Mouse (Mus musculus) midbrain, embryonic 10.5 days (tissue): ENCODE data around the gene I830077J02Rik. TPM values are rescaled to one million over a fixed set of nuclear protein-coding genes. Genes with fewer than 3 reads are reported as not detected.

ENCODE experiments used
- DNase-seq: peaks from one replicate; pipeline ENCODE4 v3.0.0-alpha.2; 2017; ENCODE audit warnings: low spot score
- H3K27ac ChIP-seq: fragments of 300-500 bp; sonication (generic); replicated peaks from 2 replicates; pipeline ENCODE4 v1.5.1; 2016; ENCODE audit warnings: mild to moderate bottlenecking
- H3K27me3 ChIP-seq: fragments of 300-500 bp; sonication (generic); 2 replicates; pipeline ENCODE4 v1.6.1; 2016; ENCODE audit warnings: low read depth, mild to moderate bottlenecking; ENCODE audit not compliant: poor library complexity, severe bottlenecking
- H3K36me3 ChIP-seq: fragments of 300-500 bp; sonication (generic); 2 replicates; pipeline ENCODE4 v1.6.1; 2016; ENCODE audit warnings: mild to moderate bottlenecking, moderate library complexity
- H3K4me1 ChIP-seq: fragments of 300-500 bp; sonication (generic); 2 replicates; pipeline ENCODE4 v1.6.1; 2016
- H3K4me3 ChIP-seq: fragments of 300-500 bp; sonication (generic); 2 replicates; pipeline ENCODE4 v1.5.1; 2016; ENCODE audit warnings: mild to moderate bottlenecking, moderate library complexity
- H3K9me3 ChIP-seq: fragments of 300-500 bp; sonication (generic); replicated peaks from 2 replicates; pipeline ENCODE4 v1.6.1; 2016; ENCODE audit warnings: mild to moderate bottlenecking
- WGBS: fragments of 180-500 bp; shearing (Covaris S2); methylation state at CpG from one replicate; pipeline ENCODE4 v1.1.7; 2016; 5-methylcytosine and 5-hydroxymethylcytosine counted together
- polyA plus RNA-seq: library from polyadenylated mRNA; unstranded; fragments of >200 nt; fragmentation: Nextera tagmentation; extraction: Ambion mirVana; gene quantifications from 2 replicates; pipeline ENCODE4 v1.2.1, GENCODE M21; 2016

Gene I830077J02Rik
- polyA plus RNA-seq, 1 experiment from 2014 or later: 0.90 TPM

DNA sequence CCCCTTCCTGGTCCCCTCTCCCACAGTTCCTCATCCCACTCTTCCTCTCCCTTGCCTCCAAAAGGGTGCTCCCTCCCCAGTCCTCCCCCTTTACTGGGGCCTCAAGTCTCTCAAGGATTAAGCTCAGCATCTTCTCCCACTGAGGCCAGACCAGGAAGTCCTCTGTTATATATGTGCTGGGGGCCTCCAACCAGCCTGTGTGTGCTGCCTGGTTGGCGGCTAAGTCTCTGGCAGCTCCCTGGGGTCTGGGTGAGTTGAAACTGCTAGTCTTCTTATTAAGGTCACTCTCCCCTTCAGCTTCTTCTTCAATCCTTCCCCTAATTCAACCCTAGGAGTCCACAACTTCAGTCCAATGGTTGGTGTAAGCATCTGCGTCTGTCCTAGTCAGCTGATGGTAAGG lies 49.4 kb downstream of the I830077J02Rik start:
- H3K4me3 ChIP-seq: no peak overlapping the region

DNA sequence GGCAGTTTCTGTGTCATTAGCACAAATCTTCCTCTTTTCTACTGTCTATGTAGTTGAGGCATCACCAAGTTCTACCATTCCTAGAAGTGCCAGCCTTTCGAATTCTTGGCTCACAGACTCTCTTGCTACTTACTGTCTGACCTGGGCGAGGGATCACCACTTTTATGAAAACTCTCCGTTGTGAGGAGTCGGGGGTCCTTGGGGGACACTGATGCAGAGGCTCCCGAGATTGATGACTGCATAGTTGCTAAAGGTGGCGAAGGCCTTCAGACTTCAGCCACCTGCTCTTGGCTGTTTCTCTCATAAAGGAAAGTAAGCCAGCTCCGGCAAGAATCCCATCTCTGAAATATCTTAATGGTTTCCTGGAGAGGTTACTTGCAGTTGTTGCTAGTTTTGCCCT lies 50.4 kb downstream of the I830077J02Rik start:
- no peaks in the 10 kb centered on the region for H3K4me1 ChIP-seq
- WGBS: 89% methylated on average over 7 of the region's 7 CpGs
- no peaks in the 10 kb centered on the region for H3K27me3 ChIP-seq
- no peak for DNase-seq
- H3K27ac ChIP-seq: no peak overlapping the region
- H3K36me3 ChIP-seq: no peaks in the 10 kb centered on the region
- H3K4me3 ChIP-seq: no peak overlapping the region
- no peaks in the 10 kb centered on the region for H3K9me3 ChIP-seq

More for the DNA sequence above, 49.4 kb downstream of the I830077J02Rik start:
- no peak overlapping the region for H3K27ac ChIP-seq
- whole genome bisulfite sequencing: 87% methylated on average over 2 of the region's 2 CpGs
- no peaks in the 10 kb centered on the region for H3K9me3 ChIP-seq
- no peak for DNase-seq
- no peaks in the 10 kb centered on the region for H3K4me1 ChIP-seq
- no peaks in the 10 kb centered on the region for H3K36me3 ChIP-seq
- H3K27me3 ChIP-seq: no peaks in the 10 kb centered on the region

- H3K36me3 ChIP-seq: no peaks in the 10 kb centered on the region
- no peak overlapping the region for H3K27ac ChIP-seq
- no peaks in the 10 kb centered on the region for H3K4me1 ChIP-seq
- WGBS: 86% methylated on average over 3 of the region's 3 CpGs
- no peak for DNase-seq
- H3K9me3 ChIP-seq: no peaks in the 10 kb centered on the region
- no peaks in the 10 kb centered on the region for H3K27me3 ChIP-seq
- no peak overlapping the region for H3K4me3 ChIP-seq
Observed at GRCm38 (mm10) chr3:105880419-105880818, 52.0 kb downstream of the I830077J02Rik start.

DNA sequence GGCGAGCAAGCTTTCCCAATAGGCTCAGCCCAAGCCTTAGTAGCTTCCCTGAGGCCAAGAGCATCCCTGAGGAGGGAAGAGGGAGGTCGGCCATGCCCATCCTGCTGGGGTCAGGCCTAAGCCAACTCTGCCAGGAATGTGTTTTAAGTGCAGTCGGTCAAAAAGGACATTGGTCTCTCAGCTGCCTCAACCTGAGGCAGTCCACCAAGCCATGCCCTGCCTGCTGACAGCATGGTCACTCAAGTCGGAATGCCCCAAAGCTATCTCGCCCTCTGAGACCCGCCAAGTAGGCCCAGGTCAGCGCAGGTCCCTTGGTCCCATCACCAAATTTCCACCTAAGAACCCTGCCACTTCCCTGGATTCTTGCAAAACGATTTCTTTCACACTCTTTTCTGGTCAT lies 53.7 kb downstream of the I830077J02Rik start:
- Histone ChIP-seq H3K27ac (no peak overlapping the region), H3K4me3 (no peak overlapping the region), H3K9me3 (no peaks in the 10 kb centered on the region), H3K4me1 (no peaks in the 10 kb centered on the region), H3K36me3 (no peaks in the 10 kb centered on the region), H3K27me3 (no peaks in the 10 kb centered on the region)
- 86% methylated on average over 8 of the region's 8 CpGs for WGBS
- no peak for DNase-seq

DNA sequence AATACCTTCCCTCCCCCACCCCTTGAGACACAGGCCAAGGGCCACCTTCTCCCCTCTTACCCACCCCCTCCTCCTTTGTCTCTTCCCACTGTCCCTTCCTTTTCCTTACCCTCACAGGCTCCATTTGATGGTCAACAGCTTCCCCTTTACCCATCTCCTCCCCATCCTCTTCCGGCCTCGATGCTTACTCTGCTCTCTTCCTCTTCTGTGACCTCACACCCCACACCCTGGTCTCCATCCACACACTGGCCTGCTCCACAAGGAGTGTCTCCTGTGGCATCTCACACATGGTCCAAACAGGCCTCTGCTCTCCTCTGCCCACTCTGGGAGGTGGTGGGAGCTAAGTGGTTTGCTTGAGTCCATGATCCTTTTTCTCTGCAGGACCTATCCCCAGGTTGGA lies 54.5 kb downstream of the I830077J02Rik start:
- H3K27ac ChIP-seq: no peak overlapping the region
- WGBS: 91% methylated on average over 2 of the region's 2 CpGs
- H3K4me1 ChIP-seq: no peaks in the 10 kb centered on the region
- H3K9me3 ChIP-seq: no peaks in the 10 kb centered on the region
- H3K36me3 ChIP-seq: no peaks in the 10 kb centered on the region
- no peak overlapping the region for H3K4me3 ChIP-seq
- no peak for DNase-seq
- no peaks in the 10 kb centered on the region for H3K27me3 ChIP-seq

- H3K4me1 ChIP-seq: peaks cover 3% of the 10 kb centered on the region
- no peaks in the 10 kb centered on the region for H3K9me3 ChIP-seq
- H3K4me3 ChIP-seq: no peak overlapping the region
- H3K27me3 ChIP-seq: no peaks in the 10 kb centered on the region
- H3K27ac ChIP-seq: no peak overlapping the region
- WGBS: 90% methylated on average over 6 of the region's 6 CpGs
- no peaks in the 10 kb centered on the region for H3K36me3 ChIP-seq
- DNase-seq: no peak
Observed at GRCm38 (mm10) chr3:105877252-105877803, 55.1 kb downstream of the I830077J02Rik start.

- WGBS: 76% methylated on average over 5 of the region's 5 CpGs
- Histone ChIP-seq H3K4me1 (peaks cover 6% of the 10 kb centered on the region), H3K36me3 (no peaks in the 10 kb centered on the region), H3K27me3 (no peaks in the 10 kb centered on the region), H3K27ac (no peak overlapping the region), H3K4me3 (no peak overlapping the region), H3K9me3 (no peaks in the 10 kb centered on the region)
- DNase-seq: no peak
Observed at GRCm38 (mm10) chr3:105876022-105876421, 56.4 kb downstream of the I830077J02Rik start.

Other genes starting within 250 kb of the I830077J02Rik start
- gene Ddx20, start 245.1 kb downstream of the I830077J02Rik start, polyA plus RNA-seq: 51.3 and 53.5 TPM in 2 replicates
- gene Inka2, start 228.1 kb downstream of the I830077J02Rik start, polyA plus RNA-seq: 0.90 and 1.0 TPM in 2 replicates
- gene Rap1a, start 131.3 kb downstream of the I830077J02Rik start, polyA plus RNA-seq: 72.5 and 79.7 TPM in 2 replicates
- gene Adora3, start 61.8 kb downstream of the I830077J02Rik start, polyA plus RNA-seq: 0.11 TPM in 1 of 2 replicates, not detected in the other
- gene Tmigd3, start 61.8 kb downstream of the I830077J02Rik start, polyA plus RNA-seq: not detected in 2 replicates
- gene Wdr77, start 26.7 kb upstream of the I830077J02Rik start, polyA plus RNA-seq: 166 and 188 TPM in 2 replicates
- gene Atp5f1, start 27.4 kb upstream of the I830077J02Rik start, polyA plus RNA-seq: 492 and 506 TPM in 2 replicates
- 1.3 and 2.0 TPM in 2 replicates for gene Ovgp1, start 41.0 kb upstream of the I830077J02Rik start, polyA plus RNA-seq
- gene Pifo, start 82.0 kb upstream of the I830077J02Rik start, polyA plus RNA-seq: 0.91 TPM in 1 of 2 replicates, not detected in the other
- not detected in 2 replicates for gene Chil5, start 100.2 kb upstream of the I830077J02Rik start, polyA plus RNA-seq
- 0.11 TPM in 1 of 2 replicates, not detected in the other for gene Chia1, start 180.6 kb upstream of the I830077J02Rik start, polyA plus RNA-seq
- not detected in 2 replicates for gene Chil3, start 234.9 kb upstream of the I830077J02Rik start, polyA plus RNA-seq